Mouse (Mus musculus): ENCODE measurements around the gene Mllt3.

- no peak for TF ChIP-seq CTCF (IDR thresholded peaks at IDR 0.05; ENCODE audit: extremely low read depth, insufficient read length, insufficient replicate concordance, low read depth, low read length)
- TF ChIP-seq POLR2A (IDR thresholded peaks at IDR 0.05; ENCODE audit: low read depth, low read length): no peak
Measured at GRCm38 (mm10) chr4:87936326-87936725, 96.8 kb downstream of the Mllt3 start.
